Mouse (Mus musculus) heart, embryonic 11.5 days (tissue): Measurements from ENCODE around the gene Cpne4. TPM values are rescaled to one million over a fixed set of nuclear protein-coding genes. Genes with fewer than 3 reads are reported as not detected.

ENCODE experiments used
- ATAC-seq: fragments of 200-750 bp; cut with Nextera tagmentation; replicated peaks from 2 replicates; pipeline ENCODE4 v1.8.0; 2017; ENCODE audit warnings: moderate library complexity; ENCODE audit not compliant: insufficient number of reproducible peaks, low FRiP score, low TSS enrichment
- H3K27ac ChIP-seq: fragments of 300-500 bp; sonication (generic); 2 replicates; pipeline ENCODE4 v1.5.1; 2014; ENCODE audit warnings: mild to moderate bottlenecking, low read depth, low read length
- H3K27me3 ChIP-seq: fragments of 300-500 bp; sonication (generic); 2 replicates; pipeline ENCODE4 v1.6.1; 2014; ENCODE audit warnings: mild to moderate bottlenecking, low read length, mixed read lengths; ENCODE audit not compliant: control insufficient read depth, insufficient read depth
- H3K36me3 ChIP-seq: fragments of 300-500 bp; sonication (generic); 2 replicates; pipeline ENCODE4 v1.6.1; 2014; ENCODE audit warnings: mild to moderate bottlenecking, low read length, moderate library complexity, mixed read lengths; ENCODE audit not compliant: control insufficient read depth, insufficient read depth
- H3K4me1 ChIP-seq: fragments of 300-500 bp; sonication (generic); 2 replicates; pipeline ENCODE4 v1.6.1; 2014; ENCODE audit warnings: low read length; ENCODE audit not compliant: control insufficient read depth, insufficient read depth
- H3K4me2 ChIP-seq: fragments of 300-500 bp; sonication (generic); 2 replicates; pipeline ENCODE4 v1.6.1; 2014; ENCODE audit warnings: mild to moderate bottlenecking, moderate library complexity
- H3K4me3 ChIP-seq: fragments of 300-500 bp; sonication (generic); 2 replicates; pipeline ENCODE4 v1.5.1; 2014; ENCODE audit warnings: low read depth, low read length
- H3K9ac ChIP-seq: fragments of 300-500 bp; sonication (generic); 2 replicates; pipeline ENCODE4 v1.6.1; 2014; ENCODE audit warnings: mild to moderate bottlenecking, low read depth, low read length, moderate library complexity
- H3K9me3 ChIP-seq: fragments of 300-500 bp; sonication (generic); replicated peaks from 2 replicates; pipeline ENCODE4 v1.6.1; 2016; ENCODE audit warnings: low read length; ENCODE audit not compliant: control insufficient read depth
- WGBS: fragments of 180-500 bp; shearing (Covaris S2); extraction: QIAGEN DNeasy Blood & Tissue Kit; methylation state at CpG from one replicate; pipeline ENCODE4 v1.1.7; 2014; ENCODE audit not compliant: insufficient replicate concordance; 5-methylcytosine and 5-hydroxymethylcytosine counted together
- microRNA-seq: library from miRNA; unstranded; fragments of <30 nt; microRNA quantifications from one replicate; pipeline ENCODE4, GENCODE M21; 2016; ENCODE audit warnings: borderline number of aligned reads
- polyA plus RNA-seq: library from polyadenylated mRNA; unstranded; fragments of >200 nt; fragmentation: Nextera tagmentation; extraction: Ambion mirVana; gene quantifications from 2 replicates; pipeline ENCODE4 v1.2.1, GENCODE M21; 2014

Gene Cpne4
- polyA plus RNA-seq, 1 experiment from 2014 or later, result 0.64 TPM

DNA sequence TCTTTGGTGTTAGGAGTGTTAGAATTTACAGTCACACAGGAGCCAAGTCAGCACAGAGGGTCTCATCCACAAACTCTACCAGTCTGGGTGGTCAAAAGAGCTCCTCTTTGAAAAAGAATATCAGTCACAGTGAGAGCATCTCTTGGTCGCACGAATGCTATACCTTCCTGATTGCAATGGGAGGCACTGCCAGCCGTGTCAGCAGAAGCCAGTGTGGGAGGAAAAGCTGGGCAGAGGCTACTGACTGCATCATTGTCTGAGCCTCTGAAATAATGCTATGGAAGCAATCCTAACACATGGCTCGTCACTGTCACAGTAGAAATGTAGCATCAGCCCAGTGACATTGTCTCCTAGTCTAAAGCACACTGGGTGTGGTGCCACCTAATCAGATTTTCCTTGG, 531.4 kb downstream of the Cpne4 start:
- 87% methylated on average over 4 of the region's 4 CpGs for WGBS
- H3K36me3 ChIP-seq, result 0 out of 2 replicates have a peak, but pooled peaks cover 5% of the 10 kb centered on the region

DNA sequence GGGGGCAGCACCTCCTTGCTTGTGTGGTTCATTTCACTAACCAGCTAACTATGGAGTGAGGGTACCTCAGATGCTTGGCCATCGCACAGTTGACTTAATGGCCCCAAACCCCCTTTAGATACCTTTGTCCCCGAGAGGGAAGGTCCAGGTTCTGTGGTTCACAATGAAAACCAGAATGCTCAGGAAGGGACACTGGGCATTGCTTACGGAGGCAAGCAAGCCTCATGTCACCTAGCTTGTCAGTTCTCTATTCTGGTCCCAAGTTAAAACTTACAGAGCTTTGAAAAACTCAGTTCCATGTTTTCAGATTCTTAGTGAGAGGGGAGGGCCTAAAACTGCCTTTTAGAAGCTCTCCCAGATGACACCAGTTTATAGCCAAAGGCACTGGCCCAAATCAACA, 533.2 kb downstream of the Cpne4 start:
- 89% methylated on average over 3 of the region's 3 CpGs for WGBS
- no peaks in the 10 kb centered on the region for H3K9me3 ChIP-seq
- no peak overlapping the region for H3K27ac ChIP-seq
- H3K4me3 ChIP-seq, result no peak overlapping the region
- H3K36me3 ChIP-seq, result 0 out of 2 replicates have a peak, but pooled peaks cover 2% of the 10 kb centered on the region
- H3K9ac ChIP-seq, result no peak overlapping the region
- no peak for ATAC-seq
- no peaks in the 10 kb centered on the region for H3K27me3 ChIP-seq
- no peaks in the 10 kb centered on the region for H3K4me1 ChIP-seq
- H3K4me2 ChIP-seq, result no peak overlapping the region

More for the DNA sequence above, 531.4 kb downstream of the Cpne4 start:
- no peak for ATAC-seq
- Histone ChIP-seq H3K4me1 (no peaks in the 10 kb centered on the region), H3K27me3 (no peaks in the 10 kb centered on the region), H3K27ac (no peak overlapping the region), H3K9me3 (no peaks in the 10 kb centered on the region), H3K4me3 (no peak overlapping the region), H3K4me2 (no peak overlapping the region), H3K9ac (no peak overlapping the region)

Small RNA genes within 50 kb of the gene (microRNA-seq; reads per million reads assigned to microRNA genes)
- gene Gm23391, result not detected

Other genes starting within 250 kb of the Cpne4 start
- 0.30 TPM in 1 of 2 replicates, not detected in the other for gene Acpp, start 209.5 kb upstream of the Cpne4 start, polyA plus RNA-seq